Mouse (Mus musculus) heart, embryonic 14.5 days (tissue): ENCODE results near the gene Tipin. TPM values are rescaled to one million over a fixed set of nuclear protein-coding genes. Genes with fewer than 3 reads are reported as not detected.

ENCODE experiments used
- ATAC-seq: fragments of 200-750 bp; cut with Nextera tagmentation; 2 replicates; pipeline ENCODE4 v1.8.0; 2017; ENCODE audit warnings: low read depth, moderate TSS enrichment; ENCODE audit not compliant: insufficient number of reproducible peaks, insufficient read depth, low FRiP score
- H3K27ac ChIP-seq, 2 experiments: fragments of 200-500 bp in 1 of 2; fragments of 300-500 bp in 1 of 2; sonication (generic) in 1 of 2; replicated peaks in 1 of 2; 2 replicates each; pipeline ENCODE4 v1.5.1; 2012 to 2014; ENCODE audit warnings: low read depth in 2 of 2, low read length in 2 of 2, control low read depth in 1 of 2, mild to moderate bottlenecking in 1 of 2, mixed read lengths in 1 of 2; ENCODE audit not compliant: control insufficient read depth in 1 of 2, insufficient read depth in 1 of 2
- H3K27me3 ChIP-seq: fragments of 300-500 bp; sonication (generic); 2 replicates; pipeline ENCODE4 v1.6.1; 2014; ENCODE audit warnings: mild to moderate bottlenecking, low read length, control low read depth; ENCODE audit not compliant: control insufficient read depth, insufficient read depth
- H3K36me3 ChIP-seq: fragments of 300-500 bp; sonication (generic); 2 replicates; pipeline ENCODE4 v1.6.1; 2014; ENCODE audit warnings: mild to moderate bottlenecking, control low read depth, low read length, mixed read lengths; ENCODE audit not compliant: control insufficient read depth, insufficient read depth
- H3K4me1 ChIP-seq, 2 experiments: fragments of 200-500 bp in 1 of 2; fragments of 300-500 bp in 1 of 2; sonication (generic) in 1 of 2; 2 replicates each; pipeline ENCODE4 v1.6.1; 2012 to 2014; ENCODE audit warnings: low read length in 2 of 2, control low read depth in 1 of 2, mixed read lengths in 1 of 2; ENCODE audit not compliant: control insufficient read depth in 2 of 2, insufficient read depth in 2 of 2
- H3K4me2 ChIP-seq: fragments of 300-500 bp; sonication (generic); 2 replicates; pipeline ENCODE4 v1.6.1; 2014; ENCODE audit warnings: mild to moderate bottlenecking, low read length
- H3K4me3 ChIP-seq, 2 experiments: fragments of 200-500 bp in 1 of 2; fragments of 300-500 bp in 1 of 2; sonication (generic) in 1 of 2; 2 replicates each; pipeline ENCODE4 v1.5.1; 2012 to 2014; ENCODE audit warnings: low read length in 2 of 2, mild to moderate bottlenecking in 2 of 2, control low read depth in 1 of 2, low read depth in 1 of 2, moderate library complexity in 1 of 2; ENCODE audit not compliant: control insufficient read depth in 1 of 2, insufficient read depth in 1 of 2
- H3K9ac ChIP-seq: fragments of 300-500 bp; sonication (generic); 2 replicates; pipeline ENCODE4 v1.6.1; 2014; ENCODE audit warnings: mild to moderate bottlenecking, low read length
- H3K9me3 ChIP-seq: fragments of 300-500 bp; sonication (generic); 2 replicates; pipeline ENCODE4 v1.6.1; 2016; ENCODE audit warnings: low read length, control low read depth; ENCODE audit not compliant: control insufficient read depth
- WGBS: fragments of 180-500 bp; shearing (Covaris S2); extraction: QIAGEN DNeasy Blood & Tissue Kit; methylation state at CpG from one replicate; pipeline ENCODE4 v1.1.7; 2014; 5-methylcytosine and 5-hydroxymethylcytosine counted together
- polyA plus RNA-seq: library from polyadenylated mRNA; unstranded; fragments of >200 nt; fragmentation: Nextera tagmentation; extraction: Ambion mirVana; gene quantifications from 2 replicates; pipeline ENCODE4 v1.2.1, GENCODE M21; 2014

Tipin gene
- polyA plus RNA-seq, 1 experiment from 2014 or later: 119 TPM

GRCm38 (mm10) chr9:64240681-64241080, 40.7 kb upstream of the Tipin start:
- peak overlapping the region in 1 of 2 experiments; percentile 17; a peak in 1 of 4 replicates for H3K4me3 ChIP-seq
- H3K9ac ChIP-seq: peak overlapping the region; percentile 32

GRCm38 (mm10) chr9:64242381-64242831, 39.0 kb upstream of the Tipin start:
- ATAC-seq: no peak
- Histone ChIP-seq H3K9me3 (no peaks in the 10 kb centered on the region), H3K27me3 (no peaks in the 10 kb centered on the region), H3K4me1 (peaks cover 6 to 10% of the 10 kb centered on the region in 2 experiments), H3K36me3 (peaks cover 3% of the 10 kb centered on the region; the same call in 1 of the 2 replicates), H3K4me3 (no peak overlapping the region), H3K4me2 (no peak overlapping the region), H3K27ac (no peak overlapping the region), H3K9ac (no peak overlapping the region)
- WGBS: 67% methylated on average over 6 of the region's 6 CpGs

More at GRCm38 (mm10) chr9:64240681-64241080, 40.7 kb upstream of the Tipin start:
- Histone ChIP-seq H3K4me1 (peaks cover 6 to 10% of the 10 kb centered on the region in 2 experiments), H3K27me3 (no peaks in the 10 kb centered on the region), H3K9me3 (no peaks in the 10 kb centered on the region), H3K27ac (peak overlapping the region; percentile 24 to 54; a peak in 3 of 4 replicates), H3K36me3 (peaks cover 5% of the 10 kb centered on the region; the same call in 1 of the 2 replicates), H3K4me2 (peak overlapping the region; percentile 47)
- no peak; the same call in 1 of the 2 replicates for ATAC-seq
- 9% methylated on average over 8 of the region's 8 CpGs for WGBS

DNA sequence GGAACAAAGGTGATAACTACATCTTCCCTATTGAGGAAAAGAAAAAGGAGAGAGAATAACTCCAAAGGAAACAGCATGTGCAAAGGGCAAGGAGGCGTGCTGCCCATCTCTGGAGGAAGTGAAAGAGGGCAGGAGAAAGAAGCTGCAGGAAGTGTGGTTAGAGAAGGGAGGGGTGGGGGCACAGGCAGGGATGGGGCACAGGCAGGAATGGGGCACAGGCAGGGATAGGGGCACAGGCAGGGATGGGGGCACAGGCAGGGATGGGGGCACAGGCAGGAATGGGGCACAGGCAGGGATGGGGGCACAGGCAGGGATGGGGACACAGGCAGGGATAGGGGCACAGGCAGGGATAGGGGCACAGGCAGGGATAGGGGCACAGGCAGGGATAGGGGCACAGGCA, 32.0 kb upstream of the Tipin start:
- no peak overlapping the region for H3K9ac ChIP-seq
- peaks cover 2 to 16% of the 10 kb centered on the region in 2 experiments for H3K4me1 ChIP-seq
- H3K27me3 ChIP-seq: no peaks in the 10 kb centered on the region
- H3K9me3 ChIP-seq: no peaks in the 10 kb centered on the region
- WGBS: 80% methylated on average over 1 of the region's 1 CpGs
- ATAC-seq: no peak
- H3K4me3 ChIP-seq: no peak overlapping the region
- H3K36me3 ChIP-seq: peaks cover 3% of the 10 kb centered on the region; the same call in 1 of the 2 replicates
- no peak overlapping the region for H3K27ac ChIP-seq
- H3K4me2 ChIP-seq: no peak overlapping the region

GRCm38 (mm10) chr9:64250111-64250730, 31.2 kb upstream of the Tipin start:
- H3K9ac ChIP-seq: no peak overlapping the region
- H3K9me3 ChIP-seq: no peaks in the 10 kb centered on the region
- no peak overlapping the region for H3K27ac ChIP-seq
- H3K27me3 ChIP-seq: no peaks in the 10 kb centered on the region
- peaks cover 2 to 16% of the 10 kb centered on the region in 2 experiments for H3K4me1 ChIP-seq
- H3K4me2 ChIP-seq: no peak overlapping the region
- no peak overlapping the region for H3K4me3 ChIP-seq
- H3K36me3 ChIP-seq: peaks cover 3% of the 10 kb centered on the region; the same call in 1 of the 2 replicates
- ATAC-seq: no peak

- Histone ChIP-seq H3K4me2 (peak overlapping the region; percentile 90), H3K27me3 (no peaks in the 10 kb centered on the region), H3K4me3 (peak overlapping the region; percentile 73), H3K4me1 (peaks cover 2 to 16% of the 10 kb centered on the region in 2 experiments), H3K9me3 (no peaks in the 10 kb centered on the region), H3K9ac (peak overlapping the region; percentile 93), H3K36me3 (no peaks in the 10 kb centered on the region), H3K27ac (peak overlapping the region; percentile 83 to 91)
- WGBS: under 1% methylated on average over 16 of the region's 16 CpGs
- no peak; the same call in 1 of the 2 replicates for ATAC-seq
Measured at GRCm38 (mm10) chr9:64252591-64253020, 28.8 kb upstream of the Tipin start.

- WGBS: under 1% methylated on average over 81 of the region's 89 CpGs
- Histone ChIP-seq H3K4me3 (peak within 1 kb of the TSS; percentile 73), H3K4me2 (peak within 1 kb of the TSS; percentile 90), H3K27me3 (no peaks in the 10 kb centered on the region), H3K4me1 (peaks cover 2 to 16% of the 10 kb centered on the region in 2 experiments), H3K36me3 (no peaks in the 10 kb centered on the region), H3K9me3 (no peaks in the 10 kb centered on the region), H3K27ac (peak within 1 kb of the TSS; percentile 83 to 91), H3K9ac (peak within 1 kb of the TSS; percentile 93)
- peak; percentile 98 for ATAC-seq
Measured at GRCm38 (mm10) chr9:64253021-64253904, 28.1 kb upstream of the Tipin start, which contains the start of gene Map2k1. Map2k1 (minus strand) TSS chr9:64253631.

DNA sequence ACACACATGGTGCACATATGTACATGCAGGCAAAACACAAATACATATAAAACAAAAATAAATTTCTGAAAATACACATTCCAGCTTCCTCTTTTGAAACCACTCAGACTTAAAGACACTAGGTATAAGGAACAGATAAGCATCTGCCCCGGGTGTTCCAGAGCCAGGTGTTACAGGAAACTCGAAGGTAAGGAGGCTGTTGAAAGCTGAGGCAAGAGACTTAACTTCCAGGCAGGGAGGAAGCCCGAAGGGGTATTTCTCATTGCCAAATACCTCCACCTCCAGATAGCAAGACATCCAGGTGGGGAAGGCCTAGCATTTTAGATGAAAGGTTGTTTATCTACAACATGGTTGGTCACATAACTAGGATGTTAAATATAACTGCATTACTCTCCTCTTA, 26.0 kb upstream of the Tipin start:
- ATAC-seq: no peak
- peaks cover 2 to 11% of the 10 kb centered on the region in 2 experiments; a peak in 3 of 4 replicates for H3K4me1 ChIP-seq
- WGBS: 66% methylated on average over 3 of the region's 3 CpGs
- no peaks in the 10 kb centered on the region for H3K9me3 ChIP-seq
- H3K27me3 ChIP-seq: no peaks in the 10 kb centered on the region
- no peak overlapping the region for H3K4me3 ChIP-seq
- H3K27ac ChIP-seq: no peak overlapping the region
- no peak overlapping the region for H3K9ac ChIP-seq
- no peak overlapping the region for H3K4me2 ChIP-seq
- H3K36me3 ChIP-seq: no peaks in the 10 kb centered on the region
